Mouse (Mus musculus) monocyte, adult 5-6 weeks (primary cell): ENCODE data around the gene Proser3. TPM values are rescaled to one million over a fixed set of nuclear protein-coding genes. Genes with fewer than 3 reads are reported as not detected.
A peak's percentile ranks its signal among the peaks of the same experiment; 100 is the strongest.

Experiments used
- ATAC-seq: fragments of 153-309, 156-312 bp; replicated peaks from 2 replicates; pipeline ENCODE4 v1.8.0; 2017; ENCODE audit warnings: mild to moderate bottlenecking; ENCODE audit not compliant: low TSS enrichment, insufficient number of reproducible peaks, severe bottlenecking, poor library complexity, low FRiP score
- total RNA-seq: library from RNA; stranded (forward); fragments of 200-1000, 200-491, 200-594 nt; gene quantifications from 3 replicates; pipeline ENCODE4 v1.2.3, GENCODE M21; 2017

Proser3 gene
- total RNA-seq: 1.7 to 4.3 TPM (median 3.3 TPM) in 3 replicates

GRCm38 (mm10) chr7:30552102-30553020, at the start of gene Proser3, which contains the start of gene Hspb6:
Proser3 (minus strand) TSS chr7:30552299.
Hspb6 (plus strand) TSS chr7:30552178.
- peak; percentile 90 for ATAC-seq

DNA sequence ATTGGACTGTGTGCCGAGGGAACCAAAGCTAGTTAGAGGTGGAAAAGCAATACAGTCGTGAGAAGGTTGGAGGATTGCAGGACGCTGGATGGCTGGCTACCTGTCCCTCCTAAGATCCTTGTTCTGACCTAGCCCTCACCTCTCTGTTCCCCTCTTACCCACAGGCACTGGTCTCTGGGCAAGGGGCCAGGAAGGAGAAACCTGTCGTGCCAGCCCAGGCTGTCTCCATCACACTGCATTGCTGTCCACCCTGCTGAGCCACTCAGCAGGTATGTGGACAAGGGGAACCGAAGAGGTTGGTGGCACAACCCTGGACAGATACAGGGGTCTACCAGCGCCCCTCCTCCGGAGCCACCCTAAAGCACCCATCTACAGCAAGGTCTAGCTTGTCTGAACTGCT, 48.6 kb upstream of the Proser3 start:
- ATAC-seq: no peak

GRCm38 (mm10) chr7:30599933-30600353, 47.8 kb upstream of the Proser3 start:
- ATAC-seq: peak; percentile 93

DNA sequence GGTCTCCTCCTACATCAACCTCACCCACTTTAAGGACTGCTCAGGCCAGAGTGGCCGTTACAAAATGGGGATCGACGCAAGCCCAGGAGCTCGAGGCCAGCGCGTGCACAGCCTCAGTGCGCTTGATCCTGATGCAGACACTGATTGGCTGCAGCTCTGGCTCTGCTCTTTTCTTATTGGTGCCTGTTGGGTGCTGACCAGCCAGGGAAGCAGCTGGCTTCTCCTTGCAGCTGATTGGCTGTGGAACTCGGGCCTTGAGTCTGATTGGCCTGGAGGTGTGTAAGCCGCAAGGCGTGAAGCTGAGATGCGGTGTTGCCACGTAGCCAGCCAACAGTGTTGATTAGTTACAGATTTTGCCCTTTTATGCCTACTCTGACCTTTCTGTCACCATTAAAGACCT, 46.7 kb upstream of the Proser3 start, which contains the start of gene Zbtb32:
Zbtb32 (minus strand) TSS at position 124 of the 400 bp plus-strand sequence.
- no peak for ATAC-seq

GRCm38 (mm10) chr7:30596811-30597210, 44.7 kb upstream of the Proser3 start:
- no peak for ATAC-seq

DNA sequence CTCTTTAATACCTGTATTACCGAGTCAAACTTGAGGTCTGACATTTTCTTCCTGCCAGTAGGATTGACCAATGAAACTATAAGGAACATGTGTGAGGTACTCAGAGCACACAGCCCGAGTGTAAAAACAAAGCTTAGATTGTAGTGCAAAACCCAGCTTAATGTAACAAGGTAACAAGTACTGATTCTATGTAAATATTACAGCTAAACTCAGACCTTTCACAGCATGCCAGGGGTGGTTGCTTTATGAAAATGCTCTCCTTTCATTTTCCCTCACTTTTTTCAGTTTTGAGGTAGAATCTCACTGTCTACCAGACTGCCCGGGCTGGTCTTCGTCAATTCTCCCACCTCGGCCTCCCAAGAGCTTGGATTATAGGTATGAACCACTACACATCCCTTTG, 44.0 kb upstream of the Proser3 start:
- ATAC-seq: no peak

GRCm38 (mm10) chr7:30594510-30595024, 42.5 kb upstream of the Proser3 start:
- no peak for ATAC-seq

- ATAC-seq: no peak
These were observed 41.7 kb upstream of the Proser3 start for GRCm38 (mm10) chr7:30593579-30594509.

DNA sequence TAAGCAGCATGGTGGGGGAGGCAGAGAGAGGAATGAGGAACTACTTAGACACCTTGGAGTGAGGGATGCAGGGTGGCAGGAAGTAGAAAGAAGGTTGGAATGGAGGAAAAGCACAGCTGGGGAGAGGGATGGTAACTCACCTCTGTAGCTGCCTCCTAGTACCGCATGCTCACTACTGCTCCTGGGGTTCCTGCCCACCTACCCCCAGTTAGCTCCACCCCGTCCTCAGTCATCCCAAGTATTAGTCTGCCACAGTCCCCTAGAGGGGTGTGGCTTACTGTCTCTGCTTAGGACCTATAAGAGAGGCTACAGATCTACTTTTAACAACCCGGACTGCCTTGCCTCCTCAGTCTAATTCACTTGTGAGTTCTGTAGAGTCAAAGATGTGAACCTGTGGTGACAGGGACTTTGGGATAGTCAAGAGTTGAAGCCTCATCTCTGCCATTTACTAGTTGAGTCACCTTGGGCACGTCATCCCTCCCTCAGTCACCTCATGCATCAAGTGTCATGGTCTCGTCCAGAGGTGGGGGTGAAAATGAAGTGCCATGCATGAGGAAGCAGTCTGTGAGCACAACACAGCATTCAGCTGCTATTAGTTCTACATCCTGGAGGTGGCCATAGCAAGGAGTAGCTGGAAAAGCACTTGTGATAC, 40.8 kb upstream of the Proser3 start:
- no peak for ATAC-seq

DNA sequence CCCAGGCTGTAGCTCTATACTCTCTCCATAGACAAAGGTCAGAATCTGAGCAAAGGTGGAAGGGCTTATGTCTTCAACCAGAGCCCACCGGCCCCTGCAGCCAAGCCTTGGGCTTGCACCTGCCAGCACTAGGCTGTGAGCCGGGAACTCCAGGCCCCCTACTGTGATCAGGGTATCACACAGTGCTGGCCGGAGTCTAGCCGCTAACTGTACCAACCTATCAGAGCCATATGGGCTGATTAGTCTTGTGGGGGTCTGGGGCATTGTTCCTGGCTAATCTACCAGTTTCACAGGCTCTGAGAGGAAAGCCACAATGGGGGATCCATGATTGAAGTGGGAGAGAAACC, 39.5 kb upstream of the Proser3 start:
- ATAC-seq: no peak

- ATAC-seq: no peak
These were observed 39.0 kb upstream of the Proser3 start for GRCm38 (mm10) chr7:30590927-30591604.

DNA sequence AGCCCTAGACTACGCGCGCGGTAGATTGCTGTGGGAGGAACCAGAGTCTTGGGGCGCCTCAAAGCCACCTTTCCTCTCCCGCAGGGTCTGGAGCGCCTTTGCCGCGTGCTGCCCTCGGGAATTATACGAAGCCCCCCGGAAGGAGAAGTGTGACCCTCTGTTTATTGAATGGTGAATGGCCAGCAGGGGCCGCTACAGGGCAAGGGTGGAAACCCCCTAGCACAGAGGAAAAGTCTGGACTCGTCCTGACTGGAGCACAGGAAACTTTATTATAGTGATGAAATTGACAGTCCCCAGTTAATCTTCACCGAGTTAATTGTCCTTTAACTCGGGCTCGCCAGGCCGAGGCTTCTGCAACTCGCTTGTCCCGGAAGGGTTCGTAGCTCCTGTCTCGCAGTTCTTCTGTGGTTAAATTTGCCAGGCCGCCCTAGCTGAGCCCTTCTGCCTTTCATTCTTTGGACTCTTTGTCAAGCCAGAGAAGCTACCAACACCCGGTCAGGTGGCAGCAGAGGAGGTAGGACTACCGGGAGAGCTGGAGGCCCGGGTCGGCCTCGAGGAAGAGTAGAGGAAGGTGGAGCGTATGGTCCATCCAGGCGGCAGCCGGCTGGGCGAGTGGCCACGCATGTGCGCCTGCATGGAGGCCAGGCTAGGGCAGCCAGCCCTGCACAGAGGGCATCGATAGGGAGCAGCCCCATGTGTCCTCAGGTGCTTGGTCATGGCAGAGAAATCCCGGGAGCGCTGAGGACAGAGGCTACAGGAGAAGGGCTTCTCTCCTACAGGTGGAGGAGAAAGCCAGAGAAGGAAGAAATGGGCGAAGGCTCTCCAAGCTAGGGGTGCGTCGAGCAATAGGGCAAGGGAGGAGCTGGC, 37.6 kb upstream of the Proser3 start:
- ATAC-seq: peak; percentile 3

GRCm38 (mm10) chr7:30588676-30589434, 36.8 kb upstream of the Proser3 start, which contains the start of gene Kmt2b:
Kmt2b (minus strand) TSS chr7:30588726.
- ATAC-seq: peak; percentile 73

- ATAC-seq: no peak
These were observed 36.0 kb upstream of the Proser3 start for GRCm38 (mm10) chr7:30587842-30588667.

GRCm38 (mm10) chr7:30586455-30587020, 34.4 kb upstream of the Proser3 start:
- no peak for ATAC-seq
